Mouse (Mus musculus) neutrophil, adult 59 days (primary cell): ENCODE results near the gene Slc25a45. TPM values are rescaled to one million over a fixed set of nuclear protein-coding genes. Genes with fewer than 3 reads are reported as not detected.

Experiments used
- total RNA-seq, 2 experiments: library from RNA; stranded (reverse); gene quantifications; 1 replicate in 1 of 2; 2 replicates in 1 of 2; pipeline ENCODE4 v1.2.4; 2023

Slc25a45 gene
- 10 to 100 TPM; 54.1 to 58.0 TPM for total RNA-seq

GRCm38 (mm10) chr19:5877618-5878361, at the start of gene Slc25a45:
TSS of gene Slc25a45 (plus strand) at chr19:5877808.

GRCm38 (mm10) chr19:5874969-5875480, 2.6 kb upstream of the Slc25a45 start, which contains the start of gene Frmd8:
TSS of gene Frmd8 (minus strand) at chr19:5875274.

GRCm38 (mm10) chr19:5894002-5894678, 16.5 kb downstream of the Slc25a45 start, which contains the start of gene Tigd3:
TSS of gene Tigd3 (minus strand) at chr19:5894149.

GRCm38 (mm10) chr19:5913007-5913719, 35.6 kb downstream of the Slc25a45 start, which contains the start of gene Dpf2:
TSS of gene Dpf2 (minus strand) at chr19:5913010.

GRCm38 (mm10) chr19:5924713-5925093, 47.1 kb downstream of the Slc25a45 start, which contains the start of gene Cdc42ep2:
TSS of gene Cdc42ep2 (minus strand) at chr19:5924816.

Other genes starting within 250 kb of the Slc25a45 start
- 10 to 100 TPM; 73.0 to 88.9 TPM for gene Rela, start 240.3 kb upstream of the Slc25a45 start, total RNA-seq
- 100 to 1,000 TPM; 212 to 218 TPM for gene Sipa1, start 214.1 kb upstream of the Slc25a45 start, total RNA-seq
- gene Map3k11, start 189.1 kb upstream of the Slc25a45 start, total RNA-seq, result 10 to 100 TPM; 86.5 to 87.3 TPM
- gene Pcnx3, start 188.9 kb upstream of the Slc25a45 start, total RNA-seq, result 10 to 100 TPM; 68.8 to 83.2 TPM
- gene Kcnk7, start 173.4 kb upstream of the Slc25a45 start, total RNA-seq, result not detected
- gene Ehbp1l1, start 151.5 kb upstream of the Slc25a45 start, total RNA-seq, result 100 to 1,000 TPM; 150 to 158 TPM
- 10 to 100 TPM; 57.9 to 58.5 TPM for gene Fam89b, start 148.2 kb upstream of the Slc25a45 start, total RNA-seq
- gene Ltbp3, start 136.9 kb upstream of the Slc25a45 start, total RNA-seq, result 1 to 10 TPM in 1 of 2 experiments, under 1 TPM in 1; 0.58 to 1.4 TPM
- gene Scyl1, start 106.4 kb upstream of the Slc25a45 start, total RNA-seq, result 10 to 100 TPM; 53.8 to 62.1 TPM
- gene Frmd8, start 2.5 kb upstream of the Slc25a45 start, total RNA-seq, result 10 to 100 TPM; 56.7 to 60.3 TPM
- 1 to 10 TPM; 1.6 to 2.0 TPM for gene Tigd3, start 16.3 kb downstream of the Slc25a45 start, total RNA-seq
- 100 to 1,000 TPM; 109 to 122 TPM for gene Dpf2, start 35.2 kb downstream of the Slc25a45 start, total RNA-seq
- gene Cdc42ep2, start 47.0 kb downstream of the Slc25a45 start, total RNA-seq, result 1 to 10 TPM; 4.5 to 5.0 TPM
- 10 to 100 TPM; 30.9 to 35.0 TPM for gene Pola2, start 86.4 kb downstream of the Slc25a45 start, total RNA-seq
- 1 to 10 TPM; 2.0 to 2.5 TPM for gene Slc22a20, start 108.3 kb downstream of the Slc25a45 start, total RNA-seq
- 100 to 1,000 TPM; 247 to 265 TPM for gene Capn1, start 138.1 kb downstream of the Slc25a45 start, total RNA-seq
- gene Syvn1, start 168.8 kb downstream of the Slc25a45 start, total RNA-seq, result 10 to 100 TPM; 45.6 to 51.2 TPM
- gene Mrpl49, start 180.0 kb downstream of the Slc25a45 start, total RNA-seq, result 10 to 100 TPM; 15.8 to 16.7 TPM
- 1,000 to 10,000 TPM; 1,540 to 1,651 TPM for gene Fau, start 180.0 kb downstream of the Slc25a45 start, total RNA-seq
- 10 to 100 TPM; 11.2 to 11.7 TPM for gene Znhit2, start 183.4 kb downstream of the Slc25a45 start, total RNA-seq
- gene Tm7sf2, start 190.6 kb downstream of the Slc25a45 start, total RNA-seq, result 1 to 10 TPM; 9.6 to 9.7 TPM
- gene Vps51, start 199.4 kb downstream of the Slc25a45 start, total RNA-seq, result 10 to 100 TPM; 70.3 to 87.1 TPM
- not detected for gene Tmem262, start 202.2 kb downstream of the Slc25a45 start, total RNA-seq
- gene Gm28374, start 204.4 kb downstream of the Slc25a45 start, total RNA-seq, result under 1 TPM in 1 of 2 experiments, not detected in 1; 0.71 TPM
- 10 to 100 TPM; 38.5 to 39.7 TPM for gene Zfpl1, start 207.1 kb downstream of the Slc25a45 start, total RNA-seq
- 10 to 100 TPM; 26.1 to 30.9 TPM for gene Cdca5, start 207.2 kb downstream of the Slc25a45 start, total RNA-seq
- 1 to 10 TPM; 1.1 to 1.9 TPM for gene AC131692.1, start 216.6 kb downstream of the Slc25a45 start, total RNA-seq
- gene Naaladl1, start 228.0 kb downstream of the Slc25a45 start, total RNA-seq, result under 1 TPM; 0.49 to 0.60 TPM
- 1 to 10 TPM; 5.2 to 6.0 TPM for gene Sac3d1, start 240.8 kb downstream of the Slc25a45 start, total RNA-seq